Mouse (Mus musculus) embryonic fibroblast, embryonic 13.5 days (primary cell): ENCODE data around the gene Raet1e. TPM values are rescaled to one million over a fixed set of nuclear protein-coding genes. Genes with fewer than 3 reads are reported as not detected.
"Not testable (repeated sequence)": the region's sequence is repeated elsewhere in the genome, so short reads cannot be mapped to it uniquely, and the experiment has no call there.

Source experiments
- H3K27ac ChIP-seq: 2 replicates; pipeline ENCODE4 v1.5.1; 2012; ENCODE audit warnings: low read length, control low read depth, inconsistent platforms; ENCODE audit not compliant: insufficient read depth
- H3K4me1 ChIP-seq: 2 replicates; pipeline ENCODE4 v1.6.1; 2011; ENCODE audit warnings: low read length; ENCODE audit not compliant: control insufficient read depth, insufficient read depth
- H3K4me3 ChIP-seq: 2 replicates; pipeline ENCODE4 v1.5.1; 2011; ENCODE audit warnings: mild to moderate bottlenecking, control low read depth, low read length; ENCODE audit not compliant: insufficient read depth
- CTCF ChIP-seq: IDR thresholded peaks from 2 replicates; pipeline ENCODE4 v1.5.1; 2011; ENCODE audit warnings: mild to moderate bottlenecking, control low read depth, low read length, moderate library complexity, borderline replicate concordance; ENCODE audit not compliant: insufficient read depth
- POLR2A ChIP-seq: IDR thresholded peaks from 2 replicates; pipeline ENCODE4 v1.6.1; 2011; ENCODE audit warnings: low read depth, mild to moderate bottlenecking, control low read depth, low read length, moderate library complexity
- polyA plus RNA-seq: library from polyadenylated mRNA; stranded (reverse); fragments of >200 nt; gene quantifications from 2 replicates; pipeline ENCODE4 v1.2.4, GENCODE M21; 2011; ENCODE audit warnings: low read depth; ENCODE audit not compliant: missing spikeins, insufficient read length

Gene Raet1e
- polyA plus RNA-seq, 1 experiment: 56.9 TPM

GRCm38 (mm10) chr10:22154871-22155799, 3.2 kb upstream of the Raet1e start:
- Histone ChIP-seq H3K4me1 (no peaks in the 10 kb centered on the region), H3K4me3 (no peak overlapping the region), H3K27ac (no peak overlapping the region)
- no peak for TF ChIP-seq POLR2A
- TF ChIP-seq CTCF: no peak

GRCm38 (mm10) chr10:22159131-22159561, 777 bp downstream of the Raet1e start:
- H3K4me3 ChIP-seq: peak overlapping the region; percentile 34
- no peak overlapping the region for H3K27ac ChIP-seq
- TF ChIP-seq CTCF: no peak
- TF ChIP-seq POLR2A: no peak
- no peaks in the 10 kb centered on the region for H3K4me1 ChIP-seq

- no peak overlapping the region for H3K27ac ChIP-seq
- no peaks in the 10 kb centered on the region for H3K4me1 ChIP-seq
- TF ChIP-seq POLR2A (no peak), CTCF (no peak)
- H3K4me3 ChIP-seq: no peak overlapping the region
These were observed 1.3 kb downstream of the Raet1e start for GRCm38 (mm10) chr10:22159581-22160140.

- H3K4me1 ChIP-seq, H3K27ac ChIP-seq: not testable (repeated sequence)
- 0 out of 2 replicates have a peak overlapping the region, but pooled peaks have one; percentile 11 for H3K4me3 ChIP-seq
These were observed 4.9 kb downstream of the Raet1e start for GRCm38 (mm10) chr10:22163279-22163678.

- 0 out of 2 replicates have a peak overlapping the region, but pooled peaks have one; percentile 11 for H3K4me3 ChIP-seq
- H3K27ac ChIP-seq, H3K4me1 ChIP-seq: not testable (repeated sequence)
These were observed 5.6 kb downstream of the Raet1e start for GRCm38 (mm10) chr10:22163705-22164583.

- not testable (repeated sequence) for H3K4me1 ChIP-seq, H3K27ac ChIP-seq, H3K4me3 ChIP-seq
These were observed 7.1 kb downstream of the Raet1e start for GRCm38 (mm10) chr10:22165328-22166003.

GRCm38 (mm10) chr10:22166025-22166424, 7.7 kb downstream of the Raet1e start:
- not testable (repeated sequence) for H3K27ac ChIP-seq, H3K4me3 ChIP-seq, H3K4me1 ChIP-seq

- not testable (repeated sequence) for H3K27ac ChIP-seq, H3K4me1 ChIP-seq, H3K4me3 ChIP-seq
These were observed 8.7 kb downstream of the Raet1e start for GRCm38 (mm10) chr10:22167061-22167460.

- H3K27ac ChIP-seq: peak overlapping the region; percentile 84
- not testable (repeated sequence) for H3K4me1 ChIP-seq, H3K4me3 ChIP-seq
These were observed 10.7 kb downstream of the Raet1e start for GRCm38 (mm10) chr10:22169116-22169515.

- H3K4me3 ChIP-seq, H3K4me1 ChIP-seq, H3K27ac ChIP-seq: not testable (repeated sequence)
These were observed 14.3 kb downstream of the Raet1e start for GRCm38 (mm10) chr10:22172431-22173334.

GRCm38 (mm10) chr10:22173335-22174189, 15.2 kb downstream of the Raet1e start:
- H3K4me3 ChIP-seq, H3K27ac ChIP-seq, H3K4me1 ChIP-seq: not testable (repeated sequence)

- not testable (repeated sequence) for H3K4me1 ChIP-seq, H3K4me3 ChIP-seq, H3K27ac ChIP-seq
These were observed 15.8 kb downstream of the Raet1e start for GRCm38 (mm10) chr10:22174190-22174487.

GRCm38 (mm10) chr10:22176515-22176914, 18.1 kb downstream of the Raet1e start:
- not testable (repeated sequence) for H3K4me3 ChIP-seq, H3K27ac ChIP-seq, H3K4me1 ChIP-seq
